Mouse (Mus musculus): ENCODE data around the gene Emp2. TPM values are rescaled to one million over a fixed set of nuclear protein-coding genes. Genes with fewer than 3 reads are reported as not detected.

Emp2 gene
- 1 to 10 TPM; 4.0 to 5.6 TPM for total RNA-seq (2021)
- long read RNA-seq, experiment 1, partial matches to known transcripts = 0 of 4 reads
- long read RNA-seq, experiment 1, other reads (novel, unspliced or antisense) = 0 of 4 reads
- long read RNA-seq, experiment 2, transcript Emp2-201 (5 exons, 3,440 nt) = major isoform, 9 of 10 reads
- long read RNA-seq, experiment 2, partial matches to known transcripts = 0 of 10 reads
- long read RNA-seq, experiment 2, other reads (novel, unspliced or antisense) = 1 of 10 reads

- peak; percentile 53 for DNase-seq (ENCODE audit: low spot score)
Observed at GRCm38 (mm10) chr16:10313646-10314088, at the start of gene Emp2. Gene Emp2, minus strand, starts transcription at chr16:10313968.

GRCm38 (mm10) chr16:10363061-10363460 is 49.3 kb upstream of the Emp2 start:
- no peak for DNase-seq (ENCODE audit: low spot score)

- DNase-seq (ENCODE audit: low spot score) = no peak
Observed at GRCm38 (mm10) chr16:10359241-10359640, 45.5 kb upstream of the Emp2 start.

GRCm38 (mm10) chr16:10358010-10358934 is 44.5 kb upstream of the Emp2 start:
- DNase-seq (ENCODE audit: low spot score) = no peak

- DNase-seq (ENCODE audit: low spot score) = no peak
Observed at GRCm38 (mm10) chr16:10355004-10355403, 41.2 kb upstream of the Emp2 start.

- DNase-seq (ENCODE audit: low spot score) = no peak
Observed at GRCm38 (mm10) chr16:10351050-10351636, 37.4 kb upstream of the Emp2 start.

GRCm38 (mm10) chr16:10349876-10350275 is 36.1 kb upstream of the Emp2 start:
- no peak for DNase-seq (ENCODE audit: low spot score)

- no peak for DNase-seq (ENCODE audit: low spot score)
Observed at GRCm38 (mm10) chr16:10349436-10349835, 35.7 kb upstream of the Emp2 start.

- DNase-seq (ENCODE audit: low spot score) = no peak
Observed at GRCm38 (mm10) chr16:10347551-10347950, 33.8 kb upstream of the Emp2 start.

- DNase-seq (ENCODE audit: low spot score) = no peak
Observed at GRCm38 (mm10) chr16:10341110-10341509, 27.3 kb upstream of the Emp2 start.

- no peak for DNase-seq (ENCODE audit: low spot score)
Observed at GRCm38 (mm10) chr16:10339930-10340329, 26.2 kb upstream of the Emp2 start.

- no peak for DNase-seq (ENCODE audit: low spot score)
Observed at GRCm38 (mm10) chr16:10338601-10339000, 24.8 kb upstream of the Emp2 start.

GRCm38 (mm10) chr16:10337422-10338197 is 23.8 kb upstream of the Emp2 start:
- no peak for DNase-seq (ENCODE audit: low spot score)

GRCm38 (mm10) chr16:10336454-10337421 is 23.0 kb upstream of the Emp2 start:
- no peak for DNase-seq (ENCODE audit: low spot score)

- no peak for DNase-seq (ENCODE audit: low spot score)
Observed at GRCm38 (mm10) chr16:10335953-10336352, 22.2 kb upstream of the Emp2 start.

GRCm38 (mm10) chr16:10332732-10333131 is 19.0 kb upstream of the Emp2 start:
- DNase-seq (ENCODE audit: low spot score) = no peak

GRCm38 (mm10) chr16:10330586-10331495 is 17.1 kb upstream of the Emp2 start:
- DNase-seq (ENCODE audit: low spot score) = no peak

- DNase-seq (ENCODE audit: low spot score) = no peak
Observed at GRCm38 (mm10) chr16:10327563-10328333, 14.0 kb upstream of the Emp2 start.

All from gastrocnemius, adult 18-20 months (tissue).